Comparison of ENCODE assay signal across 8 mouse cellular contexts in the genomic region with DNA sequence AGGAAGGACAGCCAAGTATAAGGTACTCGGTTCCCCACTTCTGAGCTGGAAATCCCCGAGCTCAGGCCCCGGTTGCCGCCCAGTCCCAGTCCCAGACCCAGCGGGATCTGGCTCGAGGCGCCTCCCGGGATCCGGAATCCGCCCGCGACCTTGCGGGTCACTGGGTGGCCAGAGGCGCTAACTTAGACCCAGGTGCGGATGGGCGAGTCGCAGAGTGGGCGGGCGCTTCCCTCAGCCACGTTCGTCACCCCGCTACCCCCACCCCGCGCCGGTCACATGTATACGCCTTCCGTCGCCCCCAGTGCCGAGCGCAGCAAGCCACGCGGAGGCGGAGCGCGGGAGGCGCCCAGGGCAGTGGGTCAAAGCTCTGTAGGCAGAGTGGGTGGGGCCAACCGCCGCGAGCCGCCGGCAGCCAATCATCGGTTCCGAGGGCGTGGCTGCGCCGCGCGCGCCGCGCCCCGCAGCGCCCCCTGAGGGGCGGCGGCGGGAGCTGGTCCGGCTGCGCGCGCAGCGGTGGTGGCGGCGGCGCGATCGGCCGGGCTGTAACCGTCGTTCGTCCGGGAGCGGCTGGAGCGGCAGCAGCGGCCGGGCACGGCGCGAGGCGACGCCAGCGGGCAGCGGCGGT. TPM values are rescaled to one million over a fixed set of nuclear protein-coding genes. Genes with fewer than 3 reads are reported as not detected.
DNase-seq lines count a peak whose midpoint lies in the region; ATAC-seq lines count a peak whose summit lies in the region.

No protein-coding gene starts in this region.

- H3K4me1 ChIP-seq in hindbrain, embryonic 16.5 days (ENCODE audit: control insufficient read depth, insufficient read depth, low read depth, low read length): peaks cover 24% of the 10 kb centered on the region

- H3K9ac ChIP-seq in hindbrain, embryonic 16.5 days (ENCODE audit: low read depth, low read length): peak overlapping the region; percentile 93

- H3K36me3 ChIP-seq in hindbrain, embryonic 16.5 days (ENCODE audit: control insufficient read depth, insufficient read depth, low read length): no peaks in the 10 kb centered on the region
- no peaks in the 10 kb centered on the region for H3K36me3 ChIP-seq in macrophage (ENCODE audit: inconsistent target)

- peak; percentile 97 for DNase-seq in R1 (ENCODE audit: low read depth, low spot score)
- DNase-seq in cerebellum, postnatal 25 days: peak; percentile 94 to 97
- DNase-seq in frontal cortex, postnatal 36 days (ENCODE audit: low spot score in 2 of 2): peak; percentile 90 to 91
- DNase-seq in left cerebral cortex, adult 18-20 months (ENCODE audit: low spot score in 2 of 2): peak; percentile 84 to 93
- peak; percentile 95 for DNase-seq in right cerebral cortex, adult 18-20 months
- peak; percentile 92 for DNase-seq in urinary bladder, postnatal 10 days (ENCODE audit: low spot score)

- no peaks in the 10 kb centered on the region for H3K27me3 ChIP-seq in hindbrain, embryonic 16.5 days (replicated peaks; ENCODE audit: control insufficient read depth, insufficient read depth, low read length)

- peak; percentile 96 for ATAC-seq in hindbrain, embryonic 16.5 days

- no peaks in the 10 kb centered on the region for H3K9me3 ChIP-seq in hindbrain, embryonic 16.5 days (ENCODE audit: control insufficient read depth, low read length)

- peak overlapping the region; percentile 82 for H3K27ac ChIP-seq in hindbrain, embryonic 16.5 days (ENCODE audit: low read depth, low read length)
- peak overlapping the region; percentile 74 for H3K27ac ChIP-seq in macrophage

- under 1% methylated on average over 68 of the region's 83 CpGs for WGBS in hindbrain, embryonic 16.5 days
- WGBS in macrophage (ENCODE audit: missing documents): under 1% methylated on average over 73 of the region's 83 CpGs

- peak overlapping the region; percentile 83 for H3K4me2 ChIP-seq in hindbrain, embryonic 16.5 days (ENCODE audit: low read length)

- H3K79me2 ChIP-seq in macrophage (ENCODE audit: inconsistent target): peaks cover 43% of the 10 kb centered on the region

- H3K4me3 ChIP-seq in hindbrain, embryonic 16.5 days (ENCODE audit: low read length): peak overlapping the region; percentile 95
- H3K4me3 ChIP-seq in macrophage (ENCODE audit: inconsistent target): peak overlapping the region; percentile 23; the same call in 1 of the 2 replicates

RNA-seq across cellular contexts. Expression of a gene that starts 8.8 kb away (rescaled TPM):
- 217 and 224 TPM in 2 replicates for polyA plus RNA-seq in hindbrain, embryonic 16.5 days (2015; fragmentation: Nextera tagmentation; extraction: Ambion mirVana)
- total RNA-seq in left cerebral cortex, adult 18-20 months (2021): 100 to 1,000 TPM; 137 to 141 TPM
- total RNA-seq in macrophage (2018; cell fraction: chromatin; rRNA removed): 100 to 1,000 TPM in 15 of 26 experiments, 10 to 100 TPM in 11; 46.4 to 227 (median 119) TPM
- total RNA-seq in macrophage (2018; cell fraction: cytosol; rRNA removed): 100 to 1,000 TPM; 226 to 449 (median 347) TPM
- 100 to 1,000 TPM; 100 to 894 (median 218) TPM for total RNA-seq in macrophage (2018; cell fraction: nucleus; rRNA removed)
- polyA plus RNA-seq in macrophage (2018): 220 to 982 TPM (median 230 TPM) in 3 replicates

Comparison
In these comparisons a context has a peak if more than half of its experiments do, and no peak if none do; other contexts are left out.
1. Peak in every context shown above with its lines: DNase-seq, ATAC-seq, H3K4me3 ChIP-seq and H3K27ac ChIP-seq.